Mouse (Mus musculus): ENCODE results near the gene Cphx2. TPM values are rescaled to one million over a fixed set of nuclear protein-coding genes. Genes with fewer than 3 reads are reported as not detected.

Cphx2 gene
- not detected for polyA plus RNA-seq (2012; fragmentation: generic; extraction: Trizol)

GRCm38 (mm10) chr14:26081216-26081615 lies at the start of gene Cphx2:
TSS of gene Cphx2 (plus strand) at chr14:26081516.

GRCm38 (mm10) chr14:26042611-26043010 lies 38.7 kb upstream of the Cphx2 start, which contains the start of gene Gm9780:
TSS of gene Gm9780 (minus strand) at chr14:26042711.

GRCm38 (mm10) chr14:26067325-26067633 lies 14.0 kb upstream of the Cphx2 start, which contains the start of gene Tmem254c:
TSS of gene Tmem254c (minus strand) at chr14:26067355.

DNA sequence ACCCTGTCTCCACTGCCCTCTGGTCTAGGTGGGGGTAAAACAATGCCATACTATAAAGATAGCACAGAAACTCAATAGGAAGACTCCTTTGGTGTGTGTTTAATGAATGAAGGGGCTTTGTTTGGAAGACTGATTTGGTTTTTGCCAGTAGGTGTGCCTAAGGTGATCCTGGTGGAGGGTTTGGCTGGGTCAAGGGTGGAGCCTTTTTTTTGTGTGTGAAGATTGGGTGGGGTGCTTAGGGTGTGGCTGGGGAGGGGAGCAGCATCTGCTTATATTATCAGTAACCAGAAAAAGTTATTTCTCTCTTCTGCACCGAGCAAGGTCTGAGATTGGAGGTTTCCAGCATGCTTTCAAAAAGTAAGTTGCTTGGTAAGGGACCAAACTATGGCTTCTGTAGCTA lies 681 bp downstream of the Cphx2 start, which contains the start of gene Cphx3:
Cphx3 (plus strand) TSS at position 301 of the 400 bp plus-strand sequence.

GRCm38 (mm10) chr14:26118150-26118549 lies 36.8 kb downstream of the Cphx2 start, which contains the start of gene Duxbl2:
TSS of gene Duxbl2 (plus strand) at chr14:26118349.

Other genes starting within 250 kb of the Cphx2 start
- 10 to 100 TPM; 25.6 to 35.8 TPM for gene Anxa11, start 239.4 kb upstream of the Cphx2 start, polyA plus RNA-seq (2012; fragmentation: generic; extraction: Trizol)
- gene Plac9a, start 178.4 kb upstream of the Cphx2 start, polyA plus RNA-seq (2012; fragmentation: generic; extraction: Trizol), result under 1 TPM; 0.08 to 0.25 TPM
- gene Tmem254a, start 153.8 kb upstream of the Cphx2 start, polyA plus RNA-seq (2012; fragmentation: generic; extraction: Trizol), result 1 to 10 TPM in 1 of 2 experiments, under 1 TPM in 1; 0.69 to 1.0 TPM
- not detected for gene Cphx1, start 143.2 kb upstream of the Cphx2 start, polyA plus RNA-seq (2012; fragmentation: generic; extraction: Trizol)
- gene Duxbl1, start 102.9 kb upstream of the Cphx2 start, polyA plus RNA-seq (2012; fragmentation: generic; extraction: Trizol), result not detected
- 1 to 10 TPM in 1 of 2 experiments, under 1 TPM in 1; 0.20 to 4.1 TPM for gene Gm9780, start 38.8 kb upstream of the Cphx2 start, polyA plus RNA-seq (2012; fragmentation: generic; extraction: Trizol)
- gene Tmem254c, start 14.2 kb upstream of the Cphx2 start, polyA plus RNA-seq (2012; fragmentation: generic; extraction: Trizol), result 1 to 10 TPM; 4.9 to 5.2 TPM
- gene Cphx3, start 781 bp downstream of the Cphx2 start, polyA plus RNA-seq (2012; fragmentation: generic; extraction: Trizol), result not detected
- gene Duxbl2, start 36.8 kb downstream of the Cphx2 start, polyA plus RNA-seq (2012; fragmentation: generic; extraction: Trizol), result not detected
- gene Plac9b, start 101.0 kb downstream of the Cphx2 start, polyA plus RNA-seq (2012; fragmentation: generic; extraction: Trizol), result 1 to 10 TPM; 1.2 to 5.0 TPM
- 10 to 100 TPM in 1 of 2 experiments, 1 to 10 TPM in 1; 9.1 to 12.7 TPM for gene Tmem254b, start 125.5 kb downstream of the Cphx2 start, polyA plus RNA-seq (2012; fragmentation: generic; extraction: Trizol)
- gene Duxbl3, start 176.4 kb downstream of the Cphx2 start, polyA plus RNA-seq (2012; fragmentation: generic; extraction: Trizol), result not detected